Mouse (Mus musculus): ENCODE measurements around the gene Pip5k1c.

- TF ChIP-seq POLR2A (IDR thresholded peaks at IDR 0.05; ENCODE audit: borderline replicate concordance, insufficient read depth, low read length) (no peak), CTCF (IDR thresholded peaks at IDR 0.05; ENCODE audit: borderline replicate concordance, insufficient read depth, low read depth, low read length) (no peak)
Observed at GRCm38 (mm10) chr10:81303761-81304160, 11.0 kb downstream of the Pip5k1c start.

All from cerebellum, adult 2 months (tissue).